Mouse (Mus musculus) hindlimb bud, embryonic 11.5 days (tissue): ENCODE results near the gene Rnf144a.

ENCODE experiments used
- DNase-seq: peaks from one replicate; pipeline ENCODE4 v3.0.0-alpha.2; 2012; ENCODE audit warnings: low read depth, low spot score; ENCODE audit errors: extremely low spot score

Gene Rnf144a

GRCm38 (mm10) chr12:26411841-26412450, 3.1 kb downstream of the Rnf144a start:
- DNase-seq: no peak

- DNase-seq: no peak
Measured at GRCm38 (mm10) chr12:26410443-26410842, 4.6 kb downstream of the Rnf144a start.

GRCm38 (mm10) chr12:26408707-26409106, 6.3 kb downstream of the Rnf144a start:
- DNase-seq: no peak

- no peak for DNase-seq
Measured at GRCm38 (mm10) chr12:26404781-26405702, 10.0 kb downstream of the Rnf144a start.

- no peak for DNase-seq
Measured at GRCm38 (mm10) chr12:26403372-26404125, 11.5 kb downstream of the Rnf144a start.

- DNase-seq: no peak
Measured at GRCm38 (mm10) chr12:26401696-26402470, 13.2 kb downstream of the Rnf144a start.

- no peak for DNase-seq
Measured at GRCm38 (mm10) chr12:26401254-26401653, 13.8 kb downstream of the Rnf144a start.

- DNase-seq: no peak
Measured at GRCm38 (mm10) chr12:26400762-26401161, 14.3 kb downstream of the Rnf144a start.

GRCm38 (mm10) chr12:26399391-26399790, 15.7 kb downstream of the Rnf144a start:
- no peak for DNase-seq

GRCm38 (mm10) chr12:26398597-26398996, 16.5 kb downstream of the Rnf144a start:
- DNase-seq: no peak

GRCm38 (mm10) chr12:26394485-26395470, 20.3 kb downstream of the Rnf144a start:
- DNase-seq: no peak

GRCm38 (mm10) chr12:26393291-26393690, 21.8 kb downstream of the Rnf144a start:
- DNase-seq: no peak

- DNase-seq: no peak
Measured at GRCm38 (mm10) chr12:26391162-26391561, 23.9 kb downstream of the Rnf144a start.

GRCm38 (mm10) chr12:26387523-26387922, 27.5 kb downstream of the Rnf144a start:
- no peak for DNase-seq

GRCm38 (mm10) chr12:26386947-26387346, 28.1 kb downstream of the Rnf144a start:
- no peak for DNase-seq

GRCm38 (mm10) chr12:26386189-26386588, 28.9 kb downstream of the Rnf144a start:
- no peak for DNase-seq

- DNase-seq: no peak
Measured at GRCm38 (mm10) chr12:26385735-26386134, 29.3 kb downstream of the Rnf144a start.

- no peak for DNase-seq
Measured at GRCm38 (mm10) chr12:26381730-26382129, 33.3 kb downstream of the Rnf144a start.

- no peak for DNase-seq
Measured at GRCm38 (mm10) chr12:26379797-26380196, 35.3 kb downstream of the Rnf144a start.

- DNase-seq: no peak
Measured at GRCm38 (mm10) chr12:26377691-26378090, 37.4 kb downstream of the Rnf144a start.
